Mouse (Mus musculus): Measurements from ENCODE around the gene Eif2ak2. TPM values are rescaled to one million over a fixed set of nuclear protein-coding genes. Genes with fewer than 3 reads are reported as not detected.

Eif2ak2 gene
- 30.0 to 34.8 TPM (median 33.6 TPM) in 4 replicates for total RNA-seq (2023)

GRCm38 (mm10) chr17:78882401-78883112 is at the start of gene Eif2ak2:
Gene Eif2ak2 (minus strand): TSS chr17:78882573.

GRCm38 (mm10) chr17:78916369-78916813 is 34.0 kb upstream of the Eif2ak2 start, which contains the start of gene Cebpzos:
Gene Cebpzos (plus strand): TSS chr17:78916500.

GRCm38 (mm10) chr17:78906892-78907291 is 24.5 kb upstream of the Eif2ak2 start, which contains the start of gene Sult6b1:
Gene Sult6b1 (minus strand): TSS chr17:78906992.

GRCm38 (mm10) chr17:78834856-78835835 is 47.2 kb downstream of the Eif2ak2 start, which contains the start of the genes Heatr5b and Gpatch11:
Gene Heatr5b (minus strand): TSS chr17:78835364.
Gene Gpatch11 (plus strand): TSS chr17:78835567.

Other genes with a start within 250 kb of the Eif2ak2 start
- 27.8 to 33.9 TPM (median 31.3 TPM) in 4 replicates for gene Strn, start 145.4 kb downstream of the Eif2ak2 start, total RNA-seq (2023)
- 32.0 to 32.5 TPM (median 32.2 TPM) in 4 replicates for gene Heatr5b, start 47.2 kb downstream of the Eif2ak2 start, total RNA-seq (2023)
- gene Gpatch11, start 47.0 kb downstream of the Eif2ak2 start, total RNA-seq (2023): 25.7 to 40.6 TPM (median 34.8 TPM) in 4 replicates
- not detected in 4 replicates for gene Sult6b1, start 24.4 kb upstream of the Eif2ak2 start, total RNA-seq (2023)
- gene Cebpzos, start 33.9 kb upstream of the Eif2ak2 start, total RNA-seq (2023): 8.2 to 13.0 TPM (median 10.2 TPM) in 4 replicates
- gene Cebpz, start 54.5 kb upstream of the Eif2ak2 start, total RNA-seq (2023): 109 to 119 TPM (median 114 TPM) in 4 replicates
- gene Ndufaf7, start 54.6 kb upstream of the Eif2ak2 start, total RNA-seq (2023): 16.1 to 24.2 TPM (median 20.0 TPM) in 4 replicates
- gene Prkd3, start 138.2 kb upstream of the Eif2ak2 start, total RNA-seq (2023): 44.4 to 48.0 TPM (median 45.2 TPM) in 4 replicates
- not detected in 4 replicates for gene Qpct, start 169.3 kb upstream of the Eif2ak2 start, total RNA-seq (2023)

Data from B cell, adult 62 days (primary cell).